Mouse (Mus musculus): ENCODE results near the gene Ssbp4. TPM values are rescaled to one million over a fixed set of nuclear protein-coding genes. Genes with fewer than 3 reads are reported as not detected.
A peak's percentile ranks its signal among the peaks of the same experiment; 100 is the strongest.

The Ssbp4 gene
- total and polyA plus RNA-seq, 3 experiments, result 84.9 to 212 TPM; not detected in 1

DNA sequence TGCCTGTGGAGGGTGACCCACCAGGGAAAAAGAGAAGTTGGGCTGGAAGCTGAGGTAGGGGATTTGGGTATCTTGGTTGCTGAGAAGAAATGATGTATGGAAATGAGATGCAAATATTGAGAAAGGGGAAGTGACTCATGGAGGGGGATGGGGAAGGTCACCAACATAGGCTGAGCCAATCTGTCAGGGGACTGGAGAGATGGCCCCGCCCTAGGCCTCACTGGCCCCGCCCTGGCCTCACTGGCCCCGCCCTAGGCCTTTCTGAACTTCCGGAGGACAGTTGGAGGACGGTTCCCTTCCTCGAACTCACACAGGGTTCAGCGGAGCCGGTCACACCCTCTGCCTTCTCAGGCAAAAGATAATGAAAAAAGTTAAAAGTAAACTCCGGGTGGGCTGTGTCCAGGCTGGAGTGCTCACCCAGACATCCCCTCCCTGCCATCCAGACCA lies 10.2 kb upstream of the Ssbp4 start (continued):
- TF ChIP-seq HCFC1 (IDR thresholded peaks at IDR 0.05; ENCODE audit: low read depth, low read length), result peak; percentile 67
- no peak for TF ChIP-seq RAD21 (IDR thresholded peaks at IDR 0.05; ENCODE audit: low read depth, low read length)

- DNase-seq (ENCODE audit: low read depth, low spot score), result peak; percentile 64
- Histone ChIP-seq H3K79me2 (ENCODE audit: control insufficient read depth, insufficient read depth, low read length, poor library complexity) (no peaks in the 10 kb centered on the region), H3K36me3 (ENCODE audit: control insufficient read depth in 1 of 2, insufficient read depth in 2 of 2, low read length in 2 of 2) (peaks cover 0 to 18% of the 10 kb centered on the region in 2 experiments; a peak in 2 of 4 replicates), H3K9ac (ENCODE audit: control insufficient read depth, low read depth, low read length, poor library complexity, severe bottlenecking) (peak overlapping the region; percentile 26), H3K9me3 (replicated peaks; ENCODE audit: insufficient read depth, low read length) (no peaks in the 10 kb centered on the region), H3K4me1 (ENCODE audit: control insufficient read depth in 1 of 2, insufficient read depth in 2 of 2, low read length in 2 of 2) (peaks cover 7 to 44% of the 10 kb centered on the region in 2 experiments), H3K27me3 (ENCODE audit: control insufficient read depth in 1 of 2, insufficient read depth in 2 of 2, low read length in 2 of 2) (no peaks in the 10 kb centered on the region), H3K4me3 (ENCODE audit: control insufficient read depth in 1 of 2, insufficient read depth in 1 of 2, low read depth in 2 of 2, low read length in 2 of 2) (peak overlapping the region in 1 of 2 experiments; percentile 1; a peak in 1 of 4 replicates), H3K27ac (ENCODE audit: control insufficient read depth, low read depth, low read length) (peak overlapping the region; percentile 57)
- peak in 1 of 2 experiments; percentile 13; a peak in 1 of 4 replicates for TF ChIP-seq EP300 (IDR thresholded peaks at IDR 0.05; ENCODE audit: low read depth in 1 of 2, low read length in 2 of 2)
- peak; percentile 19; the same call in 1 of the 2 replicates for TF ChIP-seq TCF12 (IDR thresholded peaks at IDR 0.05; ENCODE audit: low read depth, low read length)
- TF ChIP-seq MYB (IDR thresholded peaks at IDR 0.05; ENCODE audit: low read depth, low read length), result no peak
- TF ChIP-seq E2F4 (IDR thresholded peaks at IDR 0.05; ENCODE audit: borderline replicate concordance, low read depth, low read length), result no peak
- no peak for TF ChIP-seq ETS1 (IDR thresholded peaks at IDR 0.05; ENCODE audit: low read depth, low read length)
- TF ChIP-seq TAL1 (IDR thresholded peaks at IDR 0.05; ENCODE audit: low read length), result peak; percentile 77
Measured at GRCm38 (mm10) chr8:70617985-70618384, 9.3 kb upstream of the Ssbp4 start.

DNA sequence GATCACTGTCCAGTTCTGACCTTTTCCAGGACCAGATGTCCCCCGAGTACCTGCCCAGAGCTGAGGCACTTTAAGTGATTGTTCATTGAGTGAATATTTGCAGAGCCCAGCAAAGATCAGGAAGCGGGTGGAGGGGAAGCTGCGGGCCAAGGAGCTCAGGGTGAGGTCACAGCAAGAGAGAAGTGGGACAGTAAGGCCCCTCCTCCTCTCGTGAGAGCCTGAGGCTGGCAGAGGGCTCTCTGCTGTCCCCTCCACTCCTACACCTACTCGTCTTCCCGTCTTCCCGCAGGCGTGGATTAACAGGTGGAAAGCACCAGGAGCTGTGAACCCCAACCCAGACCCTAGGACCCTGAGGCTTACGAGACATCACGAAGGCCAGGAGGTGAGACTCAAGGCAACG lies 8.0 kb upstream of the Ssbp4 start:
- H3K4me3 ChIP-seq (ENCODE audit: control insufficient read depth in 1 of 2, insufficient read depth in 1 of 2, low read depth in 2 of 2, low read length in 2 of 2), result no peak overlapping the region
- no peak overlapping the region for H3K9ac ChIP-seq (ENCODE audit: control insufficient read depth, low read depth, low read length, poor library complexity, severe bottlenecking)
- DNase-seq (ENCODE audit: low read depth, low spot score), result peak; percentile 47
- H3K9me3 ChIP-seq (replicated peaks; ENCODE audit: insufficient read depth, low read length), result no peaks in the 10 kb centered on the region
- no peak overlapping the region for H3K27ac ChIP-seq (ENCODE audit: control insufficient read depth, low read depth, low read length)
- no peak for TF ChIP-seq MEF2A (IDR thresholded peaks at IDR 0.05; ENCODE audit: extremely low read depth, insufficient replicate concordance, low read depth, low read length, poor library complexity, severe bottlenecking)
- 0 out of 2 replicates have a peak, but pooled peaks have one; percentile 1 for TF ChIP-seq MAZ (IDR thresholded peaks at IDR 0.05; ENCODE audit: low read depth, low read length)
- H3K79me2 ChIP-seq (ENCODE audit: control insufficient read depth, insufficient read depth, low read length, poor library complexity), result no peaks in the 10 kb centered on the region
- H3K36me3 ChIP-seq (ENCODE audit: control insufficient read depth in 1 of 2, insufficient read depth in 2 of 2, low read length in 2 of 2), result peaks cover 0 to 17% of the 10 kb centered on the region in 2 experiments; a peak in 2 of 4 replicates
- peaks cover 5 to 32% of the 10 kb centered on the region in 2 experiments for H3K4me1 ChIP-seq (ENCODE audit: control insufficient read depth in 1 of 2, insufficient read depth in 2 of 2, low read length in 2 of 2)
- no peaks in the 10 kb centered on the region for H3K27me3 ChIP-seq (ENCODE audit: control insufficient read depth in 1 of 2, insufficient read depth in 2 of 2, low read length in 2 of 2)

GRCm38 (mm10) chr8:70615894-70616293 lies 7.2 kb upstream of the Ssbp4 start, which contains the start of gene Lrrc25:
TSS of gene Lrrc25 (plus strand) at chr8:70616155.
- no peak within 1 kb of the TSS for H3K4me3 ChIP-seq (ENCODE audit: control insufficient read depth in 1 of 2, insufficient read depth in 1 of 2, low read depth in 2 of 2, low read length in 2 of 2)
- peaks cover 4% of the 10 kb centered on the region; the same call in 1 of the 2 replicates for H3K79me2 ChIP-seq (ENCODE audit: control insufficient read depth, insufficient read depth, low read length, poor library complexity)
- H3K4me1 ChIP-seq (ENCODE audit: control insufficient read depth in 1 of 2, insufficient read depth in 2 of 2, low read length in 2 of 2), result peaks cover 2 to 28% of the 10 kb centered on the region in 2 experiments
- H3K9me3 ChIP-seq (replicated peaks; ENCODE audit: insufficient read depth, low read length), result no peaks in the 10 kb centered on the region
- H3K27me3 ChIP-seq (ENCODE audit: control insufficient read depth in 1 of 2, insufficient read depth in 2 of 2, low read length in 2 of 2), result no peaks in the 10 kb centered on the region
- peak within 1 kb of the TSS; percentile 38; the same call in 1 of the 2 replicates for H3K27ac ChIP-seq (ENCODE audit: control insufficient read depth, low read depth, low read length)
- H3K36me3 ChIP-seq (ENCODE audit: control insufficient read depth in 1 of 2, insufficient read depth in 2 of 2, low read length in 2 of 2), result peaks cover 0 to 15% of the 10 kb centered on the region in 2 experiments; a peak in 2 of 4 replicates
- H3K9ac ChIP-seq (ENCODE audit: control insufficient read depth, low read depth, low read length, poor library complexity, severe bottlenecking), result peak within 1 kb of the TSS; percentile 46
- DNase-seq (ENCODE audit: low read depth, low spot score), result peak; percentile 76
- 0 out of 2 replicates have a peak, but pooled peaks have one; percentile 21 for TF ChIP-seq MAZ (IDR thresholded peaks at IDR 0.05; ENCODE audit: low read depth, low read length)
- no peak for TF ChIP-seq RCOR1 (IDR thresholded peaks at IDR 0.05; ENCODE audit: low read depth, low read length)
- peak; percentile 32; the same call in 1 of the 2 replicates for TF ChIP-seq SIN3A (IDR thresholded peaks at IDR 0.05; ENCODE audit: low read length)
- no peak; a peak in 1 of 4 replicates for TF ChIP-seq EP300 (IDR thresholded peaks at IDR 0.05; ENCODE audit: low read depth in 1 of 2, low read length in 2 of 2)
- no peak for TF ChIP-seq POLR2AphosphoS2 (IDR thresholded peaks at IDR 0.05; ENCODE audit: low read length)
- no peak for TF ChIP-seq CTCF (IDR thresholded peaks at IDR 0.05 in 2 of 3, conservative IDR thresholded peaks at IDR 0.05 in 1 of 3; ENCODE audit: control insufficient read depth in 1 of 3, insufficient read depth in 1 of 3, low read depth in 2 of 3, low read length in 3 of 3, poor library complexity in 1 of 3, severe bottlenecking in 1 of 3)
- no peak for TF ChIP-seq UBTF (IDR thresholded peaks at IDR 0.05; ENCODE audit: borderline replicate concordance, insufficient read depth, low read depth, low read length)
- 0 out of 2 replicates have a peak, but pooled peaks have one; percentile 28 for TF ChIP-seq HCFC1 (IDR thresholded peaks at IDR 0.05; ENCODE audit: low read depth, low read length)
- TF ChIP-seq ETS1 (IDR thresholded peaks at IDR 0.05; ENCODE audit: low read depth, low read length), result peak; percentile 55
- 0 out of 2 replicates have a peak, but pooled peaks have one; percentile 5 for TF ChIP-seq GATA1 (IDR thresholded peaks at IDR 0.05; ENCODE audit: low read depth, low read length)
- no peak for TF ChIP-seq USF1 (IDR thresholded peaks at IDR 0.05; ENCODE audit: low read depth, low read length)
- 0 out of 2 replicates have a peak, but pooled peaks have one; percentile 5 for TF ChIP-seq TAL1 (IDR thresholded peaks at IDR 0.05; ENCODE audit: low read length)
- TF ChIP-seq ELF1 (IDR thresholded peaks at IDR 0.05; ENCODE audit: low read depth, low read length), result no peak
- TF ChIP-seq POLR2A (IDR thresholded peaks at IDR 0.05; ENCODE audit: control insufficient read depth in 1 of 2, insufficient read depth in 1 of 2, low read depth in 1 of 2, low read length in 2 of 2, poor library complexity in 1 of 2), result peak in 1 of 2 experiments; percentile 26; a peak in 1 of 4 replicates
- no peak for TF ChIP-seq MAFK (IDR thresholded peaks at IDR 0.05; ENCODE audit: borderline replicate concordance, low read depth, low read length)
- no peak for TF ChIP-seq NELFE (IDR thresholded peaks at IDR 0.05; ENCODE audit: low read depth, low read length)
- TF ChIP-seq CHD1 (IDR thresholded peaks at IDR 0.05; ENCODE audit: low read depth, low read length), result no peak

Measured in MEL (cell line).